Mouse (Mus musculus) thymus, adult 2 months (tissue): ENCODE measurements around the gene Nfe2l1.

ENCODE experiments used
- CTCF ChIP-seq: fragments of 200-500 bp; IDR thresholded peaks from 2 replicates; pipeline ENCODE4 v1.5.1; 2012; ENCODE audit warnings: mild to moderate bottlenecking, control low read depth, low read length, moderate library complexity, borderline replicate concordance; ENCODE audit not compliant: control insufficient read depth, poor library complexity, insufficient read depth; ENCODE audit errors: extremely low read depth
- POLR2A ChIP-seq: fragments of 200-500 bp; IDR thresholded peaks from 2 replicates; pipeline ENCODE4 v1.6.1; 2012; ENCODE audit warnings: mild to moderate bottlenecking, low read length, control low read depth, moderate library complexity; ENCODE audit not compliant: control insufficient read depth, poor library complexity, insufficient read depth; ENCODE audit errors: extremely low read depth

DNA sequence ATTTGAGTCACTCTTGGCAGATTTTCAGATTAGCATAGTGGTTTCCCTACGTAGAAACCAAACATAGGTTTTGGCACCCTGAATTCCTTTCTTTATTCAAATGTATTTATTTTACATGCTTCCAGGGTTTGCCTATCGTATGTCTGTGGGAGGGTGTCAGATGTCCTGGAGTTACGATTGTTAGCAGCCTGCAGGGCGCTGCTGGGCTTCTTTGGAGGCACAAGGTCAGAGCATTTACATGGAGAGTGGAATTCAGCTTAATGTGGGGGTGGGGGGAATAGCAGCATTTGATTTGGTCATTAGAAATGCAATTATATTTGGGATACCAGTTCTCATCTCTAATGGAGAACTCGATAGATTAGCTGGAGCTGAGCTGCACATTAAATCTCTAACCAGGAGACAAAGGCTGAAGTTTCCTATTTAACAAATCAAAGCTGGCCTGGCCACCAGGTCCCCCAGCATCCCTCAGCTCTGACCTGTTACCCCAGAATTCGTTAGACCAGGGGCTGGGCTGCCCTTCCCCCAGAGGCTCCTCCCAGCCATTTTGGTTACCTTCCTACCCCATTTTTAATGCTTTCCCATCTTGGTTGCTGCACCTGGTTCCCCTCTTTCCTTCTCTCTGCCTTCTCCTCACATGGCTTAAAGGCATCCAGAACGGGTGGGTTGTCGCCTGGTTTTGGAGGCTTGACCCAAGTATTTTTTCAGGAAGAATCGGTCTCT is 42.9 kb downstream of the Nfe2l1 start:
- TF ChIP-seq CTCF: no peak
- no peak for TF ChIP-seq POLR2A
